ENCODE assay signal across 18 mouse cellular contexts in genomic region chr7:58924975-58925374, GRCm38 (mm10).
"Had no signal": no experiment of that assay in that cellular context is flagged by ENCODE, and none has a peak within 500 bp of the region (broad histone marks: within the 10 kb centered on the region; RNA-seq: fewer than 3 reads in every experiment).

No protein-coding gene starts in this region.

- DNase-seq: lung, adult 18-20 months; lung, embryonic 14.5 days; lung, postnatal 10 days; lung, postnatal 4 days; midbrain, embryonic 14.5 days; retina, postnatal 1 day; right cerebral cortex, postnatal 25 days; right cerebral cortex, postnatal 4 days; spleen, adult 18-20 months; thymus, adult 18-20 months; thymus, postnatal 14 days; thymus, postnatal 36 days had no signal

- H3K4me3 ChIP-seq: midbrain, embryonic 10.5 days; midbrain, embryonic 12.5 days; myocyte; neural tube, embryonic 13.5 days; neural tube, embryonic 15.5 days had no signal

- H3K27me3 ChIP-seq: midbrain, embryonic 12.5 days; neural tube, embryonic 13.5 days; neural tube, embryonic 15.5 days had no signal

- H3K9ac ChIP-seq: lung, embryonic 14.5 days; midbrain, embryonic 12.5 days; neural tube, embryonic 13.5 days; neural tube, embryonic 15.5 days had no signal

- H3K36me3 ChIP-seq: midbrain, embryonic 10.5 days; midbrain, embryonic 12.5 days; neural tube, embryonic 13.5 days; neural tube, embryonic 15.5 days had no signal

- H3K9me3 ChIP-seq: midbrain, embryonic 10.5 days; midbrain, embryonic 12.5 days; neural tube, embryonic 13.5 days; neural tube, embryonic 15.5 days had no signal

- H3K4me1 ChIP-seq: midbrain, embryonic 10.5 days; midbrain, embryonic 12.5 days; neural tube, embryonic 13.5 days; neural tube, embryonic 15.5 days had no signal

- ATAC-seq: midbrain, embryonic 16.5 days had no signal

- H3K27ac ChIP-seq: midbrain, embryonic 10.5 days; midbrain, embryonic 12.5 days; neural tube, embryonic 13.5 days; neural tube, embryonic 15.5 days had no signal

- H3K4me2 ChIP-seq: lung, embryonic 14.5 days; midbrain, embryonic 12.5 days; neural tube, embryonic 13.5 days; neural tube, embryonic 15.5 days had no signal
